Mouse (Mus musculus) ES-E14 (cell line): ENCODE results near the gene Robo4.

Experiments
- CHD2 ChIP-seq: IDR thresholded peaks from 2 replicates; pipeline ENCODE4 v1.6.1; 2014; ENCODE audit warnings: mild to moderate bottlenecking, low read depth, low read length, inconsistent platforms
- ZC3H11A ChIP-seq: IDR thresholded peaks from 2 replicates; pipeline ENCODE4 v1.6.1; 2012; ENCODE audit warnings: low read depth, mild to moderate bottlenecking, inconsistent platforms, low read length, borderline replicate concordance

- peak; percentile 86 for TF ChIP-seq ZC3H11A
- no peak for TF ChIP-seq CHD2
Observed at GRCm38 (mm10) chr9:37462764-37463163, 61.1 kb downstream of the Robo4 start.
